Mouse (Mus musculus) neural tube, embryonic 15.5 days (tissue): ENCODE measurements around the gene Desi2. TPM values are rescaled to one million over a fixed set of nuclear protein-coding genes. Genes with fewer than 3 reads are reported as not detected.
"Not testable (repeated sequence)": the region's sequence is repeated elsewhere in the genome, so short reads cannot be mapped to it uniquely, and the experiment has no call there.

Experiments used
- ATAC-seq: fragments of 200-750 bp; cut with Nextera tagmentation; 2 replicates; pipeline ENCODE4 v1.8.0; 2017; ENCODE audit warnings: mild to moderate bottlenecking, moderate TSS enrichment, moderate library complexity; ENCODE audit not compliant: low FRiP score
- H3K27ac ChIP-seq: fragments of 300-500 bp; sonication (generic); replicated peaks from 2 replicates; pipeline ENCODE4 v1.5.1; 2015; ENCODE audit warnings: mild to moderate bottlenecking, inconsistent platforms
- H3K27me3 ChIP-seq: fragments of 300-500 bp; sonication (generic); replicated peaks from 2 replicates; pipeline ENCODE4 v1.6.1; 2015; ENCODE audit warnings: inconsistent platforms
- H3K36me3 ChIP-seq: fragments of 300-500 bp; sonication (generic); 2 replicates; pipeline ENCODE4 v1.6.1; 2015; ENCODE audit warnings: inconsistent platforms
- H3K4me1 ChIP-seq: fragments of 300-500 bp; sonication (generic); 2 replicates; pipeline ENCODE4 v1.6.1; 2015; ENCODE audit warnings: inconsistent platforms
- H3K4me2 ChIP-seq: fragments of 300-500 bp; sonication (generic); 2 replicates; pipeline ENCODE4 v1.6.1; 2015; ENCODE audit warnings: inconsistent platforms, mild to moderate bottlenecking, moderate library complexity
- H3K4me3 ChIP-seq: fragments of 300-500 bp; sonication (generic); replicated peaks from 2 replicates; pipeline ENCODE4 v1.5.1; 2015; ENCODE audit warnings: mild to moderate bottlenecking, inconsistent platforms
- H3K9ac ChIP-seq: fragments of 300-500 bp; sonication (generic); replicated peaks from 2 replicates; pipeline ENCODE4 v1.6.1; 2015; ENCODE audit warnings: mild to moderate bottlenecking, inconsistent platforms
- H3K9me3 ChIP-seq: fragments of 300-500 bp; sonication (generic); replicated peaks from 2 replicates; pipeline ENCODE4 v1.6.1; 2016; ENCODE audit warnings: inconsistent platforms
- WGBS: fragments of 180-500 bp; shearing (Covaris S2); methylation state at CpG from one replicate; pipeline ENCODE4 v1.1.7; 2015; ENCODE audit warnings: mixed read lengths; 5-methylcytosine and 5-hydroxymethylcytosine counted together
- polyA plus RNA-seq: library from polyadenylated mRNA; unstranded; fragments of >200 nt; fragmentation: Nextera tagmentation; extraction: Ambion mirVana; gene quantifications from 2 replicates; pipeline ENCODE4 v1.2.1, GENCODE M21; 2015

Desi2 gene
- polyA plus RNA-seq: 22.0 and 23.6 TPM in 2 replicates

- not testable (repeated sequence) for H3K36me3 ChIP-seq, H3K9me3 ChIP-seq, H3K27me3 ChIP-seq
- peak within 1 kb of the TSS; percentile 67 for H3K9ac ChIP-seq
- under 1% methylated on average over 36 of the region's 37 CpGs for WGBS
- peak; percentile 99 for ATAC-seq
- peak within 1 kb of the TSS; percentile 74 for H3K4me2 ChIP-seq
- peak within 1 kb of the TSS; percentile 71 for H3K4me3 ChIP-seq
- peaks cover 15% of the 10 kb centered on the region for H3K4me1 ChIP-seq
- peak within 1 kb of the TSS; percentile 83 for H3K27ac ChIP-seq
Measured at GRCm38 (mm10) chr1:178187216-178187791, at the start of gene Desi2. TSS of gene Desi2 (plus strand) at chr1:178187417.

- not testable (repeated sequence) for H3K36me3 ChIP-seq, H3K9ac ChIP-seq, H3K4me3 ChIP-seq, H3K4me1 ChIP-seq, H3K9me3 ChIP-seq, H3K27me3 ChIP-seq, H3K4me2 ChIP-seq, H3K27ac ChIP-seq
- WGBS: 8% methylated on average over 1 of the region's 2 CpGs
- ATAC-seq: peak; percentile 47
Measured at GRCm38 (mm10) chr1:178146513-178146912, 40.7 kb upstream of the Desi2 start.

- not testable (repeated sequence) for ATAC-seq, H3K9me3 ChIP-seq, H3K4me1 ChIP-seq, H3K9ac ChIP-seq, H3K4me2 ChIP-seq, H3K36me3 ChIP-seq, H3K27me3 ChIP-seq, H3K4me3 ChIP-seq, H3K27ac ChIP-seq
- WGBS: 28% methylated on average over 4 of the region's 4 CpGs
Measured at GRCm38 (mm10) chr1:178146915-178147314, 40.3 kb upstream of the Desi2 start.

GRCm38 (mm10) chr1:178182251-178182650 is 5.0 kb upstream of the Desi2 start:
- H3K9me3 ChIP-seq: no peaks in the 10 kb centered on the region
- H3K4me2 ChIP-seq: no peak overlapping the region
- H3K27me3 ChIP-seq: no peaks in the 10 kb centered on the region
- no peak overlapping the region for H3K27ac ChIP-seq
- H3K36me3 ChIP-seq: no peaks in the 10 kb centered on the region
- no peak overlapping the region for H3K4me3 ChIP-seq
- no peak for ATAC-seq
- H3K9ac ChIP-seq: no peak overlapping the region
- H3K4me1 ChIP-seq: 0 out of 2 replicates have a peak, but pooled peaks cover 4% of the 10 kb centered on the region
- 96% methylated on average over 2 of the region's 2 CpGs for WGBS

GRCm38 (mm10) chr1:178185591-178185990 is 1.6 kb upstream of the Desi2 start:
- H3K4me3 ChIP-seq: no peak overlapping the region
- no peak overlapping the region for H3K9ac ChIP-seq
- H3K27ac ChIP-seq: no peak overlapping the region
- H3K4me1 ChIP-seq: peaks cover 15% of the 10 kb centered on the region
- H3K4me2 ChIP-seq: no peak overlapping the region
- ATAC-seq: no peak
- no peaks in the 10 kb centered on the region for H3K36me3 ChIP-seq
- H3K27me3 ChIP-seq: no peaks in the 10 kb centered on the region
- H3K9me3 ChIP-seq: no peaks in the 10 kb centered on the region

GRCm38 (mm10) chr1:178187810-178188209 is 593 bp downstream of the Desi2 start:
- Histone ChIP-seq H3K4me3 (peak overlapping the region; percentile 71), H3K4me2 (peak overlapping the region; percentile 46), H3K27ac (peak overlapping the region; percentile 83), H3K9ac (peak overlapping the region; percentile 67), H3K4me1 (peaks cover 15% of the 10 kb centered on the region)
- H3K36me3 ChIP-seq, H3K9me3 ChIP-seq, H3K27me3 ChIP-seq: not testable (repeated sequence)
- ATAC-seq: peak; percentile 72
- WGBS: under 1% methylated on average over 27 of the region's 38 CpGs

- Histone ChIP-seq H3K36me3 (no peaks in the 10 kb centered on the region), H3K9me3 (no peaks in the 10 kb centered on the region), H3K27me3 (no peaks in the 10 kb centered on the region), H3K4me2 (peak overlapping the region; percentile 74), H3K4me3 (peak overlapping the region; percentile 43), H3K4me1 (peaks cover 15% of the 10 kb centered on the region), H3K27ac (no peak overlapping the region), H3K9ac (peak overlapping the region; percentile 40; the same call in 1 of the 2 replicates)
- ATAC-seq: no peak
- 9% methylated on average over 13 of the region's 13 CpGs for WGBS
Measured at GRCm38 (mm10) chr1:178188386-178188785, 1.2 kb downstream of the Desi2 start.

GRCm38 (mm10) chr1:178205701-178206325 is 18.6 kb downstream of the Desi2 start:
- no peaks in the 10 kb centered on the region for H3K4me1 ChIP-seq
- ATAC-seq: no peak
- no peak overlapping the region for H3K9ac ChIP-seq
- H3K9me3 ChIP-seq: no peaks in the 10 kb centered on the region
- H3K27me3 ChIP-seq: no peaks in the 10 kb centered on the region
- no peak overlapping the region for H3K27ac ChIP-seq
- no peak overlapping the region for H3K4me2 ChIP-seq
- 87% methylated on average over 10 of the region's 10 CpGs for WGBS
- 0 out of 2 replicates have a peak, but pooled peaks cover 3% of the 10 kb centered on the region for H3K36me3 ChIP-seq
- H3K4me3 ChIP-seq: no peak overlapping the region

- not testable (repeated sequence) for H3K27me3 ChIP-seq, ATAC-seq, H3K36me3 ChIP-seq, H3K4me3 ChIP-seq, H3K9ac ChIP-seq, H3K9me3 ChIP-seq, H3K4me1 ChIP-seq, H3K27ac ChIP-seq, H3K4me2 ChIP-seq
- WGBS: 85% methylated on average over 4 of the region's 4 CpGs
Measured at GRCm38 (mm10) chr1:178207856-178208255, 20.6 kb downstream of the Desi2 start.

GRCm38 (mm10) chr1:178209966-178210365 is 22.7 kb downstream of the Desi2 start:
- ATAC-seq: no peak
- Histone ChIP-seq H3K27me3 (no peaks in the 10 kb centered on the region), H3K9ac (no peak overlapping the region)

GRCm38 (mm10) chr1:178217157-178217556 is 29.9 kb downstream of the Desi2 start:
- ATAC-seq: no peak
- H3K4me1 ChIP-seq: no peaks in the 10 kb centered on the region
- no peak overlapping the region for H3K9ac ChIP-seq
- H3K9me3 ChIP-seq: no peaks in the 10 kb centered on the region
- H3K27me3 ChIP-seq: no peaks in the 10 kb centered on the region
- no peak overlapping the region for H3K27ac ChIP-seq
- H3K4me2 ChIP-seq: no peak overlapping the region
- H3K36me3 ChIP-seq: no peaks in the 10 kb centered on the region
- H3K4me3 ChIP-seq: no peak overlapping the region

More at GRCm38 (mm10) chr1:178209966-178210365, 22.7 kb downstream of the Desi2 start:
- H3K4me2 ChIP-seq: no peak overlapping the region
- no peak overlapping the region for H3K4me3 ChIP-seq
- no peaks in the 10 kb centered on the region for H3K4me1 ChIP-seq
- no peaks in the 10 kb centered on the region for H3K36me3 ChIP-seq
- H3K27ac ChIP-seq: no peak overlapping the region
- H3K9me3 ChIP-seq: no peaks in the 10 kb centered on the region

GRCm38 (mm10) chr1:178218305-178218704 is 31.1 kb downstream of the Desi2 start:
- Histone ChIP-seq H3K9me3 (0 out of 2 replicates have a peak, but pooled peaks cover 1% of the 10 kb centered on the region), H3K27me3 (no peaks in the 10 kb centered on the region), H3K27ac (no peak overlapping the region), H3K9ac (no peak overlapping the region), H3K4me1 (no peaks in the 10 kb centered on the region), H3K36me3 (no peaks in the 10 kb centered on the region), H3K4me3 (no peak overlapping the region), H3K4me2 (no peak overlapping the region)
- no peak for ATAC-seq
